Mouse (Mus musculus): ENCODE results near the gene Glra3.

GRCm38 (mm10) chr8:56063081-56063480 lies 122.8 kb downstream of the Glra3 start:
- peak; percentile 26; the same call in 1 of the 2 replicates for TF ChIP-seq CTCF (IDR thresholded peaks at IDR 0.05; ENCODE audit: control insufficient read depth, insufficient read depth, low read length)
- TF ChIP-seq POLR2A (IDR thresholded peaks at IDR 0.05; ENCODE audit: borderline replicate concordance, control insufficient read depth, low read depth, low read length) = no peak

Measured in bone marrow, adult 2 months (tissue).